Mouse (Mus musculus) natural killer cell, adult 2 months (primary cell): ENCODE data around the gene Slc45a3.
A peak's percentile ranks its signal among the peaks of the same experiment; 100 is the strongest.

Source experiments
- DNase-seq, 2 experiments: peaks; one replicate each; pipeline ENCODE4 v3.0.0; 2022; ENCODE audit warnings: low spot score in 2 of 2

Gene Slc45a3

GRCm38 (mm10) chr1:131993169-131994040, 30.6 kb downstream of the Slc45a3 start:
- DNase-seq = no peak

DNA sequence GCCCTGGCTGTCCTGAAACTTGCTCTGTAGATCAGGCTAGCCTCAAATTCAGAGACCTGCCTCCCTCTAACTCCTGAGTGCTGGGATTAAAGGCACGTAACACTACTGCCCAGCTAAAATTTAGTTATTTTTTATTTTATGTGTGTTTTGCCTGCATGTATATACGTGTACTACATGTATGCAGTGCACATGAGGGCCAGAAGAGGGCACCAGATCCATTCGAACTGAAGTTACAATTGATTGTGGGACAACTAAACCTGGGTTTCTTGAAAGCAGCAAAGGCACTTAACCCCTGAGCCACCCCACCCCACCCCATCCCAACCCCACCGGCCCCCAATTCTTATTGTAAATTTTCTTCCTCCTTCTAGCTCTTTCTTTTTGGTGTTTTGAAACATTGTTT, 32.3 kb downstream of the Slc45a3 start:
- DNase-seq = peak; percentile 58 to 78

GRCm38 (mm10) chr1:132000506-132000905, 37.7 kb downstream of the Slc45a3 start:
- no peak for DNase-seq

GRCm38 (mm10) chr1:132001880-132002330, 39.1 kb downstream of the Slc45a3 start:
- no peak for DNase-seq

- DNase-seq = no peak
These were observed 40.3 kb downstream of the Slc45a3 start for GRCm38 (mm10) chr1:132003111-132003510.

DNA sequence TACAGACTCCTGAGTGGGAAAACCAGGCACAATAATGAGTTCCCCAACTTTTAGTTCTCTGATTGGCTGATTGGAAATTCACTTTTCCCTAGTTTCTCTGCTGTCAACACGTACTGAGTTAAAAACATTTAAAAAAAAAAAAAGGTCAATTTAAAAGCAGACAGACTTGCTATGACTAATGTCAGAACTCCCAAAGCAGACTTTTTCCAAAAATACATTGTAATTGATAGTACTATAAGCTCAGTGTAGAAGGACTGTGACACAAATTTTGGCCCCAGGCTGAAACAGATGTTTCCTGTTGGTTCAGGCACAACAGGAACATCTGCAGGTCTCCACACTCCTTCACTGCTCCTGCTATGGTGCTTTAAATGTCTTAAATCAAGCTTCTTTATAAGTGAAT, 41.0 kb downstream of the Slc45a3 start:
- DNase-seq = no peak

DNA sequence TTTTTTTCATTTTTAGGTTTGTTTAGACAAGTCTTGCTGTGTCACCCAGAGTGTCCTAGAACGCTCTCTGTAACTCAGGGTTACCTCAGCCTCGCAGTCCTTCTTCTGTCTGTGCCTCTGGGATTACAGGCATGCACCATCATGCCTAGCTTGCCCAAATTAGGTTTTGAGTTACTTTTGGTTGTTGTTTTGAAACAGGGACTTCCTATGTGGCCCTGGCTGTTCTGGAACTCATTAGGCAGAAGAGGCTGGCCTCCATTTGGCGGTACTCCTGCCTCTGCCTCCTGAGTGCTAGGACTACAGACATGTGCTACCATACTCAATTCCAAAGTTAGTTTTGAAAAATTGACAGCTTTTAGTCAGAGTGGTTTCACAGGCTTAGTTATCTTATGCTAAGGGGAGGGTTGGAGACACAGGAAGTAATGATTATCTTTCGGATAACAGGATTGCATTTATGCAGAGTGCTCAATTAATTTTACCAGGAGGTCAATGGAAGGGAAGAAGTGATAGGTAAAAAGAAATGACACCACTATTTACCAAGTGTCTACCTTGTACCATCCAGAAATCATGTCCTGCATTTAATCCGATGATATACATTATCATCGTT, 41.9 kb downstream of the Slc45a3 start:
- no peak for DNase-seq

- no peak for DNase-seq
These were observed 42.7 kb downstream of the Slc45a3 start for GRCm38 (mm10) chr1:132005466-132005865.

DNA sequence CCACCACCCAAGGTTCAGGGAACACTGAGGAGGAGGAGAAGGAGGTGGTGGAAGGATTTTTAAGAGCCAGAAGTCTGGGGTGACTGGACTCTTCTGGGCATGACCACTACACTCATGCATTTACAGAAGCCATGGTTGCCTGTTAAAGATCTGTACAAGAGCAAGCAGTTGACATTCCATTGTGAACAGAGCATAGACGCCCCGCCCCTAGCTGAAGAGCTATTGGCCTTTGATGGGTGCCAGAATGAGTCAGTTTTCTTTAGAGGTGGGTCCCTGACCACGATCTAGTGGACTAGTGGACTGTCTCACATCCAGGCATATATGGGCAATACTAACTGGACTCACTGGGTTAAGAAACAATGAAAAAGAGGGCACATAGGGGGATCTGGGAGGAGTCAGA, 43.3 kb downstream of the Slc45a3 start:
- DNase-seq = no peak

- DNase-seq = no peak
These were observed 44.0 kb downstream of the Slc45a3 start for GRCm38 (mm10) chr1:132006721-132007120.

GRCm38 (mm10) chr1:132007282-132007815, 44.6 kb downstream of the Slc45a3 start, which contains the start of gene Elk4:
Gene Elk4, plus strand, starts transcription at chr1:132007607.
- DNase-seq = peak; percentile 86 to 90

GRCm38 (mm10) chr1:132007828-132008827, 45.4 kb downstream of the Slc45a3 start:
- peak; percentile 95 for DNase-seq

GRCm38 (mm10) chr1:132008881-132009644, 46.3 kb downstream of the Slc45a3 start:
- no peak for DNase-seq

- peak; percentile 83 to 86 for DNase-seq
These were observed 48.1 kb downstream of the Slc45a3 start for GRCm38 (mm10) chr1:132010632-132011501.

GRCm38 (mm10) chr1:132011785-132012184, 49.0 kb downstream of the Slc45a3 start:
- DNase-seq = peak; percentile 42 to 68

- DNase-seq = no peak
These were observed 50.1 kb downstream of the Slc45a3 start for GRCm38 (mm10) chr1:132012861-132013260.

GRCm38 (mm10) chr1:132014800-132015199, 52.0 kb downstream of the Slc45a3 start:
- no peak for DNase-seq

DNA sequence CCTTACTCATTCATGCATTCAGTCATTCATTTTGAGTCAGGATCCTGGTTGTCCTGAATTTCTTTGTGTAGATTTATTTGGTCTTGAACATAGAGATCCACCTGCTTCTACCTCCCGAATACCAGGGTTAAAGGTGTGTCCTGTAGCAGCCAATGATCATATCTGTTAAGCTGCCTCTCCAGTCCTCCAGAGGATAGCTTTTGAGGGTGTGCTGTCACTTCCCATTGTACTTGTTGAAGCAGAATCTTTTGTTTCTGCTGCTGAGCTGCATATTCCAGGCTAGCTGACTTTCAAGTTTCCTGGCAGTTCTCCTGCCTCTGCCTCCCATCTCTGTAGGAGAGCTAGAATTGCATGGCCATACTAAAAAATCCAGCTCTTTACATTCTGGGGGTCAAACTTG, 53.9 kb downstream of the Slc45a3 start:
- DNase-seq = no peak

- DNase-seq = no peak
These were observed 57.1 kb downstream of the Slc45a3 start for GRCm38 (mm10) chr1:132019876-132020275.

DNA sequence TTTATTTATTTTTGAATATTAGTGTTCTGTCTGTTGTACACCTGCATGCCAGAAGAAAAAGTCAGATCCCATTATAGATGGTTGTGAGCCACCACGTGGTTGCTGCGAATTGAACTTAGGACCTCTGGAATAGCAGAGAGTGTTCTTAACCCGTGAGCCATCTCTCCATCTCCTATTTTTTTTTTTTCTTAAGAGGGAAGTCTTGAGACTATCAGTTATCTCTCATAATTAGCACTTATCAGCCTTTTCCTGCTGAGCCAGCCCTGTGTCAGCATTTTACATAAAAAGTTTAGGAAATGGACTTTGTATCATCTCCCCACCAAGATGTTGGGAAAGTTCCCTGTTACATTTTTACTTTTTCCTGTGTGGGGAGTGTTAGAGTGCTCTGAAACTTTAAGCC, 59.3 kb downstream of the Slc45a3 start:
- DNase-seq = no peak
